Mouse (Mus musculus) liver, embryonic 14.5 days (tissue): ENCODE results near the gene Cul4b. TPM values are rescaled to one million over a fixed set of nuclear protein-coding genes. Genes with fewer than 3 reads are reported as not detected.

Source experiments
- ATAC-seq: fragments of 200-750 bp; cut with Nextera tagmentation; 2 replicates; pipeline ENCODE4 v1.8.0; 2017; ENCODE audit warnings: moderate number of reproducible peaks, mild to moderate bottlenecking, moderate library complexity; ENCODE audit not compliant: insufficient read depth
- DNase-seq, 3 experiments: peaks; one replicate each; pipeline ENCODE4 v3.0.0-alpha.2; 2012 to 2013; ENCODE audit warnings: low read depth in 3 of 3, low spot score in 3 of 3
- H3K27ac ChIP-seq: fragments of 300-500 bp; sonication (generic); 2 replicates; pipeline ENCODE4 v1.5.1; 2014; ENCODE audit warnings: moderate library complexity, mild to moderate bottlenecking, control low read depth, inconsistent platforms
- H3K27me3 ChIP-seq: fragments of 300-500 bp; sonication (generic); 2 replicates; pipeline ENCODE4 v1.6.1; 2014; ENCODE audit warnings: mild to moderate bottlenecking, low read length, moderate library complexity; ENCODE audit not compliant: control insufficient read depth, insufficient read depth
- H3K36me3 ChIP-seq: fragments of 300-500 bp; sonication (generic); replicated peaks from 2 replicates; pipeline ENCODE4 v1.6.1; 2014; ENCODE audit warnings: low read depth; ENCODE audit not compliant: control insufficient read depth, insufficient read depth
- H3K4me1 ChIP-seq, 2 experiments: fragments of 200-500 bp in 1 of 2; fragments of 300-500 bp in 1 of 2; sonication (generic) in 1 of 2; replicated peaks; 2 replicates each; pipeline ENCODE4 v1.6.1; 2012 to 2014; ENCODE audit warnings: antibody characterized with exemption in 1 of 2, inconsistent platforms in 1 of 2, low read length in 1 of 2; ENCODE audit not compliant: control insufficient read depth in 2 of 2, insufficient read depth in 2 of 2
- H3K4me2 ChIP-seq: fragments of 300-500 bp; sonication (generic); 2 replicates; pipeline ENCODE4 v1.6.1; 2014; ENCODE audit warnings: low read depth, mild to moderate bottlenecking, control low read depth, moderate library complexity
- H3K4me3 ChIP-seq, 2 experiments: fragments of 200-500 bp in 1 of 2; fragments of 300-500 bp in 1 of 2; sonication (generic) in 1 of 2; 2 replicates each; pipeline ENCODE4 v1.5.1; 2012 to 2014; ENCODE audit warnings: low read depth in 2 of 2, low read length in 2 of 2, mild to moderate bottlenecking in 2 of 2, control low read depth in 1 of 2, inconsistent platforms in 1 of 2, moderate library complexity in 1 of 2; ENCODE audit not compliant: insufficient read depth in 1 of 2
- H3K9ac ChIP-seq: fragments of 300-500 bp; sonication (generic); replicated peaks from 2 replicates; pipeline ENCODE4 v1.6.1; 2014; ENCODE audit warnings: mild to moderate bottlenecking, control low read depth, moderate library complexity
- H3K9me3 ChIP-seq: fragments of 300-500 bp; sonication (generic); 2 replicates; pipeline ENCODE4 v1.6.1; 2016; ENCODE audit warnings: low read length, mixed read lengths; ENCODE audit not compliant: control insufficient read depth
- CTCF ChIP-seq: IDR thresholded peaks from 2 replicates; pipeline ENCODE4 v1.5.1; 2016; ENCODE audit warnings: antibody characterized with exemption, low read depth, control low read depth
- EP300 ChIP-seq: IDR thresholded peaks from 2 replicates; pipeline ENCODE4 v1.6.1; 2016; ENCODE audit warnings: antibody characterized with exemption, low read depth
- WGBS: fragments of 180-500 bp; shearing (Covaris S2); extraction: QIAGEN DNeasy Blood & Tissue Kit; methylation state at CpG from one replicate; pipeline ENCODE4 v1.1.7; 2014; ENCODE audit not compliant: insufficient replicate concordance; 5-methylcytosine and 5-hydroxymethylcytosine counted together
- polyA plus RNA-seq, 2 experiments: library from polyadenylated mRNA; depleted of rRNA in 1 of 2; stranded (reverse) in 1 of 2; unstranded in 1 of 2; fragments of >200 nt; fragmentation: Nextera tagmentation in 1 of 2; extraction: Ambion mirVana in 1 of 2; gene quantifications; 2 replicates each; pipeline versions ENCODE4 v1.2.1 to v1.2.3; 2012 to 2014

Gene Cul4b
- polyA plus RNA-seq, 2 experiments = 7.2 to 12.9 TPM

GRCm38 (mm10) chrX:38589827-38590226 lies 13.8 kb upstream of the Cul4b start:
- ATAC-seq (peak; percentile 73; the same call in 1 of the 2 replicates), DNase-seq (peak in 2 of 3 experiments; percentile 20 to 49)
- H3K9ac ChIP-seq = no peak overlapping the region
- H3K9me3 ChIP-seq = no peaks in the 10 kb centered on the region
- H3K36me3 ChIP-seq = no peaks in the 10 kb centered on the region
- H3K4me3 ChIP-seq = no peak overlapping the region
- TF ChIP-seq EP300 (peak; percentile 57), CTCF (no peak)
- no peak overlapping the region; the same call in 1 of the 2 replicates for H3K27ac ChIP-seq
- WGBS = 24% methylated on average over 4 of the region's 4 CpGs
- H3K4me2 ChIP-seq = no peak overlapping the region
- H3K27me3 ChIP-seq = no peaks in the 10 kb centered on the region
- peaks cover 5 to 29% of the 10 kb centered on the region in 2 experiments; a peak in 3 of 4 replicates for H3K4me1 ChIP-seq

- Histone ChIP-seq H3K4me3 (no peak overlapping the region), H3K4me1 (peaks cover 0 to 15% of the 10 kb centered on the region in 2 experiments; a peak in 3 of 4 replicates), H3K36me3 (no peaks in the 10 kb centered on the region), H3K27ac (no peak overlapping the region), H3K9me3 (no peaks in the 10 kb centered on the region), H3K27me3 (no peaks in the 10 kb centered on the region), H3K9ac (no peak overlapping the region), H3K4me2 (no peak overlapping the region)
- peak; percentile 81 for ATAC-seq
- TF ChIP-seq CTCF (no peak), EP300 (peak; percentile 79)
- peak in 1 of 3 experiments; percentile 26 for DNase-seq
These were observed 7.3 kb upstream of the Cul4b start for GRCm38 (mm10) chrX:38583261-38583660.

GRCm38 (mm10) chrX:38581140-38581539 lies 5.1 kb upstream of the Cul4b start:
- ATAC-seq (no peak), DNase-seq (no peak)
- H3K36me3 ChIP-seq = no peaks in the 10 kb centered on the region
- peaks cover 0 to 17% of the 10 kb centered on the region in 2 experiments; a peak in 3 of 4 replicates for H3K4me1 ChIP-seq
- no peak overlapping the region for H3K4me3 ChIP-seq
- no peak overlapping the region for H3K9ac ChIP-seq
- no peaks in the 10 kb centered on the region for H3K9me3 ChIP-seq
- TF ChIP-seq CTCF (no peak), EP300 (no peak)
- no peak overlapping the region for H3K27ac ChIP-seq
- 71% methylated on average over 1 of the region's 1 CpGs for WGBS
- H3K4me2 ChIP-seq = no peak overlapping the region
- H3K27me3 ChIP-seq = no peaks in the 10 kb centered on the region

- Histone ChIP-seq H3K27me3 (no peaks in the 10 kb centered on the region), H3K36me3 (no peaks in the 10 kb centered on the region), H3K27ac (no peak overlapping the region), H3K4me1 (peaks cover 0 to 6% of the 10 kb centered on the region in 2 experiments; a peak in 2 of 4 replicates), H3K9ac (no peak overlapping the region; the same call in 1 of the 2 replicates), H3K4me3 (no peak overlapping the region), H3K4me2 (no peak overlapping the region), H3K9me3 (no peaks in the 10 kb centered on the region)
- DNase-seq (no peak), ATAC-seq (no peak)
- 69% methylated on average over 6 of the region's 6 CpGs for WGBS
- TF ChIP-seq EP300 (no peak), CTCF (no peak)
These were observed 9.3 kb downstream of the Cul4b start for GRCm38 (mm10) chrX:38566521-38567205.

GRCm38 (mm10) chrX:38565176-38565542 lies 10.8 kb downstream of the Cul4b start:
- TF ChIP-seq CTCF (no peak), EP300 (no peak)
- Histone ChIP-seq H3K4me1 (peaks cover 0 to 6% of the 10 kb centered on the region in 2 experiments; a peak in 2 of 4 replicates), H3K9me3 (no peaks in the 10 kb centered on the region), H3K36me3 (no peaks in the 10 kb centered on the region; the same call in 1 of the 2 replicates), H3K4me2 (peak overlapping the region; percentile 83), H3K9ac (peak overlapping the region; percentile 69), H3K4me3 (peak overlapping the region; percentile 81), H3K27ac (peak overlapping the region; percentile 66), H3K27me3 (no peaks in the 10 kb centered on the region)
- DNase-seq (no peak), ATAC-seq (no peak)
- WGBS = 11% methylated on average over 8 of the region's 8 CpGs
